Mouse (Mus musculus) spleen, adult 12 weeks (tissue): ENCODE data around the gene Gm732.

ENCODE experiments used
- DNase-seq: peaks from one replicate; pipeline ENCODE4 v3.0.0; 2022; ENCODE audit warnings: low spot score

The Gm732 gene

DNA sequence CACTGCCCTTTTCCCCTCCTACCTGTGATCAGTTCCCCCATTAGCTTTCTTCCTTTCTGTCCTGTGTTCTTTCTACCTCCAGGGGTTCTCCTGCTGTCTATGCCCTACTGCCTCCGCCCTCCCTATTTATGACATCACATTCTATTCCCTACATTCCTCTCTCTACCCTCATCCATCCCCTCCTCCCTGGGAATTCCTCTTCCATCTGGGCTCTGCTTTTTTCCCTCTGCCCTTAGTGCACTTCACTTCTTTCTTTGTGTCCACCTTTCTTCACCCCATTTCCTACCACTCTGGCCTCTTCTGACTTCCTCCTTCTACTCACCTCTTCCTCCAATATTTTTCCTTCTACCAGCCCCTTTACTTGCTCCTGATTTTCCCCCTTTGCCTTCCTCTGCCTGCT lies at the start of gene Gm732:
TSS of gene Gm732 (minus strand) at position 101 of the 400 bp plus-strand sequence.
- no peak for DNase-seq
